Mouse (Mus musculus) spleen, adult 2 months (tissue): ENCODE results near the gene Myh9. TPM values are rescaled to one million over a fixed set of nuclear protein-coding genes. Genes with fewer than 3 reads are reported as not detected.
"Not testable (repeated sequence)": the region's sequence is repeated elsewhere in the genome, so short reads cannot be mapped to it uniquely, and the experiment has no call there.

ENCODE experiments used
- DNase-seq, 2 experiments: peaks; one replicate each; pipeline versions ENCODE4 v3.0.0 to v3.0.0-alpha.2; 2012 to 2021; ENCODE audit warnings: low spot score in 2 of 2, low read depth in 1 of 2
- H3K27ac ChIP-seq: fragments of 200-500 bp; 2 replicates; pipeline ENCODE4 v1.5.1; 2012; ENCODE audit warnings: low read length, inconsistent platforms; ENCODE audit not compliant: insufficient read depth
- H3K27me3 ChIP-seq: fragments of 200-500 bp; 2 replicates; pipeline ENCODE4 v1.6.1; 2012; ENCODE audit warnings: mild to moderate bottlenecking, moderate library complexity, low read length, inconsistent platforms; ENCODE audit not compliant: control insufficient read depth, insufficient read depth
- H3K36me3 ChIP-seq: fragments of 200-500 bp; 2 replicates; pipeline ENCODE4 v1.6.1; 2012; ENCODE audit warnings: mild to moderate bottlenecking, low read length, inconsistent platforms; ENCODE audit not compliant: control insufficient read depth, insufficient read depth
- H3K4me1 ChIP-seq: fragments of 200-500 bp; 2 replicates; pipeline ENCODE4 v1.6.1; 2011; ENCODE audit warnings: inconsistent platforms; ENCODE audit not compliant: control insufficient read depth, insufficient read depth, insufficient read length
- H3K4me3 ChIP-seq: fragments of 200-500 bp; 2 replicates; pipeline ENCODE4 v1.5.1; 2011; ENCODE audit warnings: mild to moderate bottlenecking, inconsistent platforms; ENCODE audit not compliant: insufficient read depth, insufficient read length; ENCODE audit errors: extremely low read depth
- CTCF ChIP-seq: fragments of 200-500 bp; IDR thresholded peaks from 2 replicates; pipeline ENCODE4 v1.5.1; 2011; ENCODE audit warnings: mild to moderate bottlenecking, inconsistent platforms; ENCODE audit not compliant: insufficient read depth, insufficient read length, insufficient replicate concordance; ENCODE audit errors: extremely low read depth
- POLR2A ChIP-seq: fragments of 200-500 bp; IDR thresholded peaks from 2 replicates; pipeline ENCODE4 v1.6.1; 2011; ENCODE audit warnings: low read depth, low read length, inconsistent platforms
- WGBS: fragments of 180-500 bp; shearing (Covaris S2); methylation state at CpG from one replicate; pipeline ENCODE4 v1.1.7; 2018; 5-methylcytosine and 5-hydroxymethylcytosine counted together
- polyA plus RNA-seq: library from polyadenylated mRNA; depleted of rRNA; stranded (reverse); fragments of >200 nt; gene quantifications from 2 replicates; pipeline ENCODE4 v1.2.3, GENCODE M21; 2012

The Myh9 gene
- polyA plus RNA-seq, 1 experiment, result 138 TPM

- Histone ChIP-seq H3K36me3 (no peaks in the 10 kb centered on the region), H3K27me3 (no peaks in the 10 kb centered on the region), H3K4me3 (no peak overlapping the region), H3K27ac (no peak overlapping the region), H3K4me1 (no peaks in the 10 kb centered on the region)
- DNase-seq, result no peak
- WGBS, result 75% methylated on average over 9 of the region's 9 CpGs
- TF ChIP-seq POLR2A (no peak), CTCF (no peak)
Observed at GRCm38 (mm10) chr15:77740511-77741297, 101.3 kb downstream of the Myh9 start.

GRCm38 (mm10) chr15:77733903-77734302 lies 108.1 kb downstream of the Myh9 start:
- H3K36me3 ChIP-seq, H3K4me1 ChIP-seq, H3K27me3 ChIP-seq, H3K27ac ChIP-seq, DNase-seq, H3K4me3 ChIP-seq: not testable (repeated sequence)
- 58% methylated on average over 4 of the region's 4 CpGs for WGBS

GRCm38 (mm10) chr15:77733380-77733779 lies 108.6 kb downstream of the Myh9 start:
- 43% methylated on average over 8 of the region's 8 CpGs for WGBS
- not testable (repeated sequence) for H3K4me3 ChIP-seq, H3K27ac ChIP-seq, H3K27me3 ChIP-seq, H3K36me3 ChIP-seq, H3K4me1 ChIP-seq
- peak; percentile 24 to 56 for DNase-seq

- H3K4me3 ChIP-seq, H3K4me1 ChIP-seq, H3K27me3 ChIP-seq, H3K36me3 ChIP-seq, DNase-seq, H3K27ac ChIP-seq: not testable (repeated sequence)
- 68% methylated on average over 10 of the region's 10 CpGs for WGBS
Observed at GRCm38 (mm10) chr15:77732851-77733250, 109.1 kb downstream of the Myh9 start.

GRCm38 (mm10) chr15:77731605-77732004 lies 110.4 kb downstream of the Myh9 start:
- Histone ChIP-seq H3K27ac (no peak overlapping the region), H3K4me1 (peaks cover 8% of the 10 kb centered on the region; the same call in 1 of the 2 replicates), H3K36me3 (no peaks in the 10 kb centered on the region), H3K4me3 (no peak overlapping the region), H3K27me3 (no peaks in the 10 kb centered on the region)
- WGBS, result 94% methylated on average over 5 of the region's 5 CpGs
- DNase-seq, result no peak
- no peak for TF ChIP-seq CTCF

GRCm38 (mm10) chr15:77728739-77729138 lies 113.2 kb downstream of the Myh9 start, which contains the start of gene Apol9b:
Gene Apol9b (plus strand): TSS chr15:77729039.
- not testable (repeated sequence) for H3K36me3 ChIP-seq, H3K4me1 ChIP-seq, H3K4me3 ChIP-seq, H3K27me3 ChIP-seq, H3K27ac ChIP-seq, DNase-seq
- 87% methylated on average over 1 of the region's 4 CpGs for WGBS

- H3K36me3 ChIP-seq, H3K27me3 ChIP-seq, H3K4me3 ChIP-seq, H3K4me1 ChIP-seq, DNase-seq, H3K27ac ChIP-seq: not testable (repeated sequence)
- WGBS, result 84% methylated on average over 3 of the region's 3 CpGs
Observed at GRCm38 (mm10) chr15:77727745-77728144, 114.2 kb downstream of the Myh9 start.

GRCm38 (mm10) chr15:77727139-77727538 lies 114.8 kb downstream of the Myh9 start:
- peak; percentile 30; the same call in 1 of the 2 replicates for TF ChIP-seq CTCF
- H3K36me3 ChIP-seq, DNase-seq, H3K27ac ChIP-seq, H3K4me3 ChIP-seq, H3K4me1 ChIP-seq, H3K27me3 ChIP-seq: not testable (repeated sequence)
- WGBS, result 0% methylated on average over 3 of the region's 3 CpGs

GRCm38 (mm10) chr15:77725393-77726020 lies 116.5 kb downstream of the Myh9 start:
- H3K27me3 ChIP-seq, H3K4me1 ChIP-seq, DNase-seq, H3K27ac ChIP-seq, H3K36me3 ChIP-seq, H3K4me3 ChIP-seq: not testable (repeated sequence)
- 71% methylated on average over 6 of the region's 6 CpGs for WGBS

GRCm38 (mm10) chr15:77724208-77724911 lies 117.6 kb downstream of the Myh9 start:
- DNase-seq, H3K4me1 ChIP-seq, H3K4me3 ChIP-seq, H3K36me3 ChIP-seq, H3K27me3 ChIP-seq, H3K27ac ChIP-seq: not testable (repeated sequence)
- 24% methylated on average over 3 of the region's 10 CpGs for WGBS
